Mouse (Mus musculus) G1E (cell line): Measurements from ENCODE around the gene Hyal3.

ENCODE experiments used
- CTCF ChIP-seq: IDR thresholded peaks from 2 replicates; pipeline ENCODE4 v1.5.1; 2012; ENCODE audit warnings: low read depth, low read length, inconsistent platforms, mixed read lengths
- GATA1 ChIP-seq: IDR thresholded peaks from 2 replicates; pipeline ENCODE4 v1.6.1; 2012; ENCODE audit warnings: borderline replicate concordance, low read length, inconsistent platforms, mixed read lengths
- GATA2 ChIP-seq: IDR thresholded peaks from 2 replicates; pipeline ENCODE4 v1.6.1; 2012; ENCODE audit warnings: low read depth, low read length, inconsistent platforms, borderline replicate concordance
- POLR2AphosphoS5 ChIP-seq: IDR thresholded peaks from 2 replicates; pipeline ENCODE4 v1.6.1; 2012; ENCODE audit warnings: low read depth, low read length, inconsistent platforms; ENCODE audit not compliant: insufficient replicate concordance
- TAL1 ChIP-seq: conservative IDR thresholded peaks from 2 replicates; pipeline ENCODE4 v1.6.1; 2012; ENCODE audit warnings: low read depth, low read length, inconsistent platforms, mixed read lengths

GRCm38 (mm10) chr9:107549297-107550074, 31.1 kb upstream of the Hyal3 start:
- TF ChIP-seq CTCF, result no peak
- no peak for TF ChIP-seq TAL1
- TF ChIP-seq GATA2, result no peak
- TF ChIP-seq GATA1, result no peak
- no peak for TF ChIP-seq POLR2AphosphoS5
